Mouse (Mus musculus): ENCODE results near the gene Ryr3. TPM values are rescaled to one million over a fixed set of nuclear protein-coding genes. Genes with fewer than 3 reads are reported as not detected.

Gene Ryr3
- polyA plus RNA-seq, 2 experiments = under 0.01 TPM; not detected in 1

DNA sequence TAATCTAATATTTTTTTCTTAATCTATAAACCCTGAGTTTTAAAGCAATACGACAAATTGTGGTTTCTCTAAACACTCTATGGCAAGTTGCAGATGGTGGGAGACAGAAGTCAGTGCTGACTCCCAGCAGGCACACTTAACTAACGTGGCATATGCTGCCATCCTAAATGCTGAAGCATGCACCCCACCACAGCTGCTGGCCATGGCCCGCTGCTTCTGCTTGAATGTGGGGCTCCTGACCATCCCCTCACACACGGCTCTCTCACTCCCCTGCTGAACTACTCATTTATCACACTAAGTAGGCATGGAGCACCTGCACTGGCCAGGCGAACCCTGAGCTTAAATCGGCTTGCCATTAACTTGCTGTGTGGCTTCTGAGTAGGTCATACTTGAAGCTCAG lies 29.7 kb downstream of the Ryr3 start:
- H3K27me3 ChIP-seq (ENCODE audit: control insufficient read depth, insufficient read depth, low read length) = no peaks in the 10 kb centered on the region
- TF ChIP-seq CTCF (IDR thresholded peaks at IDR 0.05; ENCODE audit: low read depth) (no peak), EP300 (IDR thresholded peaks at IDR 0.05; ENCODE audit: low read depth) (no peak)
- H3K4me2 ChIP-seq (ENCODE audit: low read depth) = no peak overlapping the region
- H3K4me3 ChIP-seq (ENCODE audit: insufficient read depth in 1 of 2, low read depth in 2 of 2, low read length in 2 of 2) = no peak overlapping the region
- H3K27ac ChIP-seq = no peak overlapping the region
- no peaks in the 10 kb centered on the region for H3K36me3 ChIP-seq (replicated peaks; ENCODE audit: control insufficient read depth, insufficient read depth, low read depth)
- WGBS (ENCODE audit: insufficient replicate concordance) = 54% methylated on average over 6 of the region's 6 CpGs
- H3K4me1 ChIP-seq (replicated peaks; ENCODE audit: control insufficient read depth in 2 of 2, insufficient read depth in 2 of 2, low read length in 1 of 2) = no peaks in the 10 kb centered on the region
- no peaks in the 10 kb centered on the region for H3K9me3 ChIP-seq (ENCODE audit: control insufficient read depth, low read length)
- DNase-seq (ENCODE audit: low read depth in 3 of 3, low spot score in 3 of 3) (no peak), ATAC-seq (ENCODE audit: insufficient read depth) (no peak)
- H3K9ac ChIP-seq (replicated peaks) = no peak overlapping the region

GRCm38 (mm10) chr2:113181701-113182100 lies 35.2 kb downstream of the Ryr3 start:
- no peak for DNase-seq (ENCODE audit: low read depth in 3 of 3, low spot score in 3 of 3)
- H3K36me3 ChIP-seq (replicated peaks; ENCODE audit: control insufficient read depth, insufficient read depth, low read depth) = no peaks in the 10 kb centered on the region
- WGBS (ENCODE audit: insufficient replicate concordance) = 52% methylated on average over 5 of the region's 5 CpGs

GRCm38 (mm10) chr2:113178047-113178446 lies 38.8 kb downstream of the Ryr3 start:
- Histone ChIP-seq H3K4me2 (ENCODE audit: low read depth) (no peak overlapping the region), H3K9ac (replicated peaks) (no peak overlapping the region), H3K27me3 (ENCODE audit: control insufficient read depth, insufficient read depth, low read length) (no peaks in the 10 kb centered on the region), H3K4me3 (ENCODE audit: insufficient read depth in 1 of 2, low read depth in 2 of 2, low read length in 2 of 2) (no peak overlapping the region), H3K9me3 (ENCODE audit: control insufficient read depth, low read length) (no peaks in the 10 kb centered on the region), H3K27ac (no peak overlapping the region), H3K36me3 (replicated peaks; ENCODE audit: control insufficient read depth, insufficient read depth, low read depth) (no peaks in the 10 kb centered on the region), H3K4me1 (replicated peaks; ENCODE audit: control insufficient read depth in 2 of 2, insufficient read depth in 2 of 2, low read length in 1 of 2) (no peaks in the 10 kb centered on the region)
- DNase-seq (ENCODE audit: low read depth in 3 of 3, low spot score in 3 of 3) (no peak), ATAC-seq (ENCODE audit: insufficient read depth) (no peak)
- TF ChIP-seq CTCF (IDR thresholded peaks at IDR 0.05; ENCODE audit: low read depth) = no peak

More at GRCm38 (mm10) chr2:113181701-113182100, 35.2 kb downstream of the Ryr3 start:
- no peaks in the 10 kb centered on the region for H3K4me1 ChIP-seq (replicated peaks; ENCODE audit: control insufficient read depth in 2 of 2, insufficient read depth in 2 of 2, low read length in 1 of 2)
- no peak for TF ChIP-seq EP300 (IDR thresholded peaks at IDR 0.05; ENCODE audit: low read depth)
- TF ChIP-seq CTCF (IDR thresholded peaks at IDR 0.05; ENCODE audit: low read depth) = no peak
- H3K27me3 ChIP-seq (ENCODE audit: control insufficient read depth, insufficient read depth, low read length) = no peaks in the 10 kb centered on the region
- H3K9me3 ChIP-seq (ENCODE audit: control insufficient read depth, low read length) = no peaks in the 10 kb centered on the region
- H3K4me3 ChIP-seq (ENCODE audit: insufficient read depth in 1 of 2, low read depth in 2 of 2, low read length in 2 of 2) = no peak overlapping the region
- no peak for ATAC-seq (ENCODE audit: insufficient read depth)
- H3K9ac ChIP-seq (replicated peaks) = no peak overlapping the region
- no peak overlapping the region for H3K4me2 ChIP-seq (ENCODE audit: low read depth)
- no peak overlapping the region for H3K27ac ChIP-seq

DNA sequence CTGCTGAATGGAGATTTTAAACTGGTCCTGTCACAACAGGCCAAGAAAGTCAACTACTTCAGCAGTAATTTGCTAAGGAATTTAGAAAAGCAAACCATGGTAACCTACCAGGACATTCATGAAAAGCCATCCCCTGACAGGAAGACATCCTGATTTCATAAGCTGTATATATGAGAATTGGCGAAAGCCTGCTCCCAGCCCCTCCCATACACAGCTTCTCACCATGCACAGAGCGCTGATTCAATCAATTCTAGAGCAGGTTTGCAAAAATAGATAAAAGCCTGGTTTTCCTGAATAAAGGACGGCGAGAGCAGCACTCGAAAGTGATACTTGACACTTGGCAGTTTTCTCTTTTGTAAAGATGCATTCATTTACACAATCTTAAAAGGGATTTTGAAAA lies 40.6 kb downstream of the Ryr3 start:
- no peak for DNase-seq (ENCODE audit: low read depth in 3 of 3, low spot score in 3 of 3)

GRCm38 (mm10) chr2:113168096-113168495 lies 48.8 kb downstream of the Ryr3 start:
- ATAC-seq (ENCODE audit: insufficient read depth) = no peak
- no peak overlapping the region for H3K27ac ChIP-seq
- H3K4me1 ChIP-seq (replicated peaks; ENCODE audit: control insufficient read depth in 2 of 2, insufficient read depth in 2 of 2, low read length in 1 of 2) = no peaks in the 10 kb centered on the region
- no peak overlapping the region for H3K4me3 ChIP-seq (ENCODE audit: insufficient read depth in 1 of 2, low read depth in 2 of 2, low read length in 2 of 2)
- DNase-seq (ENCODE audit: low read depth in 3 of 3, low spot score in 3 of 3) = no peak
- no peak overlapping the region for H3K9ac ChIP-seq (replicated peaks)
- no peak overlapping the region for H3K4me2 ChIP-seq (ENCODE audit: low read depth)
- WGBS (ENCODE audit: insufficient replicate concordance) = 63% methylated on average over 4 of the region's 4 CpGs
- H3K9me3 ChIP-seq (ENCODE audit: control insufficient read depth, low read length) = no peaks in the 10 kb centered on the region
- no peaks in the 10 kb centered on the region for H3K27me3 ChIP-seq (ENCODE audit: control insufficient read depth, insufficient read depth, low read length)
- TF ChIP-seq EP300 (IDR thresholded peaks at IDR 0.05; ENCODE audit: low read depth) (no peak), CTCF (IDR thresholded peaks at IDR 0.05; ENCODE audit: low read depth) (no peak)
- no peaks in the 10 kb centered on the region for H3K36me3 ChIP-seq (replicated peaks; ENCODE audit: control insufficient read depth, insufficient read depth, low read depth)

More for the DNA sequence above, 40.6 kb downstream of the Ryr3 start:
- no peak overlapping the region for H3K4me2 ChIP-seq (ENCODE audit: low read depth)
- no peak overlapping the region for H3K4me3 ChIP-seq (ENCODE audit: insufficient read depth in 1 of 2, low read depth in 2 of 2, low read length in 2 of 2)
- no peaks in the 10 kb centered on the region for H3K9me3 ChIP-seq (ENCODE audit: control insufficient read depth, low read length)
- H3K36me3 ChIP-seq (replicated peaks; ENCODE audit: control insufficient read depth, insufficient read depth, low read depth) = no peaks in the 10 kb centered on the region
- H3K9ac ChIP-seq (replicated peaks) = no peak overlapping the region
- WGBS (ENCODE audit: insufficient replicate concordance) = 56% methylated on average over 5 of the region's 5 CpGs
- H3K27ac ChIP-seq = no peak overlapping the region
- H3K4me1 ChIP-seq (replicated peaks; ENCODE audit: control insufficient read depth in 2 of 2, insufficient read depth in 2 of 2, low read length in 1 of 2) = no peaks in the 10 kb centered on the region
- TF ChIP-seq EP300 (IDR thresholded peaks at IDR 0.05; ENCODE audit: low read depth) (no peak), CTCF (IDR thresholded peaks at IDR 0.05; ENCODE audit: low read depth) (no peak)
- no peaks in the 10 kb centered on the region for H3K27me3 ChIP-seq (ENCODE audit: control insufficient read depth, insufficient read depth, low read length)
- no peak for ATAC-seq (ENCODE audit: insufficient read depth)
